Mouse (Mus musculus): Measurements from ENCODE around the gene Hdac5.
A peak's percentile ranks its signal among the peaks of the same experiment; 100 is the strongest.

The Hdac5 gene

GRCm38 (mm10) chr11:102216056-102216885, 13.7 kb downstream of the Hdac5 start:
- DNase-seq (ENCODE audit: low read depth, low spot score) = no peak

GRCm38 (mm10) chr11:102215511-102215910, 14.5 kb downstream of the Hdac5 start:
- DNase-seq (ENCODE audit: low read depth, low spot score) = no peak

- no peak for DNase-seq (ENCODE audit: low read depth, low spot score)
Measured at GRCm38 (mm10) chr11:102214430-102215156, 15.4 kb downstream of the Hdac5 start.

GRCm38 (mm10) chr11:102211936-102212341, 18.0 kb downstream of the Hdac5 start:
- DNase-seq (ENCODE audit: low read depth, low spot score) = no peak

- DNase-seq (ENCODE audit: low read depth, low spot score) = no peak
Measured at GRCm38 (mm10) chr11:102211011-102211410, 19.0 kb downstream of the Hdac5 start.

- DNase-seq (ENCODE audit: low read depth, low spot score) = no peak
Measured at GRCm38 (mm10) chr11:102210185-102210584, 19.8 kb downstream of the Hdac5 start.

- DNase-seq (ENCODE audit: low read depth, low spot score) = peak; percentile 63
Measured at GRCm38 (mm10) chr11:102209742-102210141, 20.2 kb downstream of the Hdac5 start.

GRCm38 (mm10) chr11:102208846-102209245, 21.1 kb downstream of the Hdac5 start:
- no peak for DNase-seq (ENCODE audit: low read depth, low spot score)

- no peak for DNase-seq (ENCODE audit: low read depth, low spot score)
Measured at GRCm38 (mm10) chr11:102207825-102208777, 21.9 kb downstream of the Hdac5 start.

GRCm38 (mm10) chr11:102206481-102206880, 23.5 kb downstream of the Hdac5 start:
- no peak for DNase-seq (ENCODE audit: low read depth, low spot score)

GRCm38 (mm10) chr11:102201408-102201821, 28.6 kb downstream of the Hdac5 start:
- DNase-seq (ENCODE audit: low read depth, low spot score) = no peak

- no peak for DNase-seq (ENCODE audit: low read depth, low spot score)
Measured at GRCm38 (mm10) chr11:102199856-102200255, 30.1 kb downstream of the Hdac5 start.

- no peak for DNase-seq (ENCODE audit: low read depth, low spot score)
Measured at GRCm38 (mm10) chr11:102198245-102198644, 31.7 kb downstream of the Hdac5 start.

- no peak for DNase-seq (ENCODE audit: low read depth, low spot score)
Measured at GRCm38 (mm10) chr11:102196018-102196797, 33.8 kb downstream of the Hdac5 start.

- DNase-seq (ENCODE audit: low read depth, low spot score) = no peak
Measured at GRCm38 (mm10) chr11:102193657-102194440, 36.1 kb downstream of the Hdac5 start.

GRCm38 (mm10) chr11:102190848-102191247, 39.1 kb downstream of the Hdac5 start:
- no peak for DNase-seq (ENCODE audit: low read depth, low spot score)

- DNase-seq (ENCODE audit: low read depth, low spot score) = peak; percentile 83
Measured at GRCm38 (mm10) chr11:102189461-102190436, 40.2 kb downstream of the Hdac5 start, which contains the start of gene G6pc3. Gene G6pc3, plus strand, starts transcription at chr11:102189620.

GRCm38 (mm10) chr11:102188980-102189379, 41.0 kb downstream of the Hdac5 start:
- no peak for DNase-seq (ENCODE audit: low read depth, low spot score)

- DNase-seq (ENCODE audit: low read depth, low spot score) = no peak
Measured at GRCm38 (mm10) chr11:102186235-102186634, 43.7 kb downstream of the Hdac5 start.
